Mouse (Mus musculus) MEL (cell line): ENCODE results near the gene Pde4a. TPM values are rescaled to one million over a fixed set of nuclear protein-coding genes. Genes with fewer than 3 reads are reported as not detected.

Experiments used
- DNase-seq: peaks from one replicate; pipeline ENCODE4 v3.0.0; 2011; ENCODE audit warnings: low read depth, low spot score
- H3K27ac ChIP-seq: 2 replicates; pipeline ENCODE4 v1.5.1; 2012; ENCODE audit warnings: low read depth, mild to moderate bottlenecking, control low read depth, low read length, moderate library complexity; ENCODE audit not compliant: control insufficient read depth
- H3K27me3 ChIP-seq, 2 experiments: fragments of 150-350 bp in 1 of 2; sonication (generic) in 1 of 2; 2 replicates each; pipeline ENCODE4 v1.6.1; 2012; ENCODE audit warnings: low read length in 2 of 2, mild to moderate bottlenecking in 2 of 2, improper control_type of control experiment in 1 of 2, moderate library complexity in 1 of 2; ENCODE audit not compliant: insufficient read depth in 2 of 2, control insufficient read depth in 1 of 2
- H3K36me3 ChIP-seq, 2 experiments: 2 replicates each; pipeline ENCODE4 v1.6.1; 2012 to 2014; ENCODE audit warnings: low read length in 2 of 2, improper control_type of control experiment in 1 of 2, inconsistent platforms in 1 of 2, mild to moderate bottlenecking in 1 of 2; ENCODE audit not compliant: insufficient read depth in 2 of 2, control insufficient read depth in 1 of 2
- H3K4me1 ChIP-seq, 2 experiments: fragments of 150-350 bp in 1 of 2; sonication (generic) in 1 of 2; 2 replicates each; pipeline ENCODE4 v1.6.1; 2012; ENCODE audit warnings: low read length in 2 of 2, improper control_type of control experiment in 1 of 2, mild to moderate bottlenecking in 1 of 2; ENCODE audit not compliant: insufficient read depth in 2 of 2, control insufficient read depth in 1 of 2
- H3K4me3 ChIP-seq, 2 experiments: fragments of 150-350 bp in 1 of 2; sonication (generic) in 1 of 2; 2 replicates each; pipeline ENCODE4 v1.5.1; 2012; ENCODE audit warnings: low read depth in 2 of 2, low read length in 2 of 2, mild to moderate bottlenecking in 2 of 2, moderate library complexity in 2 of 2, control low read depth in 1 of 2, improper control_type of control experiment in 1 of 2; ENCODE audit not compliant: control insufficient read depth in 1 of 2, insufficient read depth in 1 of 2
- H3K79me2 ChIP-seq: 2 replicates; pipeline ENCODE4 v1.6.1; 2012; ENCODE audit warnings: mild to moderate bottlenecking, low read length, moderate library complexity; ENCODE audit not compliant: control insufficient read depth, poor library complexity, insufficient read depth
- H3K9ac ChIP-seq: 2 replicates; pipeline ENCODE4 v1.6.1; 2012; ENCODE audit warnings: low read depth, mild to moderate bottlenecking, control low read depth, low read length, moderate library complexity; ENCODE audit not compliant: control insufficient read depth, poor library complexity, severe bottlenecking
- H3K9me3 ChIP-seq: fragments of 150-350 bp; sonication (generic); replicated peaks from 2 replicates; pipeline ENCODE4 v1.6.1; 2012; ENCODE audit warnings: mild to moderate bottlenecking, low read length, improper control_type of control experiment, moderate library complexity; ENCODE audit not compliant: insufficient read depth
- BHLHE40 ChIP-seq: IDR thresholded peaks from 2 replicates; pipeline ENCODE4 v1.6.1; 2012; ENCODE audit warnings: low read depth, mild to moderate bottlenecking, inconsistent platforms, low read length, improper control_type of control experiment, borderline replicate concordance
- CHD1 ChIP-seq: IDR thresholded peaks from 2 replicates; pipeline ENCODE4 v1.6.1; 2012; ENCODE audit warnings: low read depth, mild to moderate bottlenecking, inconsistent platforms, low read length, improper control_type of control experiment
- CHD2 ChIP-seq: IDR thresholded peaks from 2 replicates; pipeline ENCODE4 v1.6.1; 2011; ENCODE audit warnings: low read length, improper control_type of control experiment
- CTCF ChIP-seq, 3 experiments: IDR thresholded peaks in 2 of 3; conservative IDR thresholded peaks in 1 of 3; 2 replicates each; pipeline ENCODE4 v1.5.1; 2011 to 2012; ENCODE audit warnings: low read length in 3 of 3, low read depth in 2 of 3, mild to moderate bottlenecking in 2 of 3, improper control_type of control experiment in 1 of 3, inconsistent platforms in 1 of 3, mixed read lengths in 1 of 3, moderate library complexity in 1 of 3; ENCODE audit not compliant: control insufficient read depth in 1 of 3, insufficient read depth in 1 of 3, poor library complexity in 1 of 3, severe bottlenecking in 1 of 3
- ELF1 ChIP-seq: IDR thresholded peaks from 2 replicates; pipeline ENCODE4 v1.6.1; 2014; ENCODE audit warnings: low read depth, mild to moderate bottlenecking, inconsistent platforms, low read length, improper control_type of control experiment, moderate library complexity
- EP300 ChIP-seq, 2 experiments: IDR thresholded peaks; 2 replicates each; pipeline ENCODE4 v1.6.1; 2011; ENCODE audit warnings: improper control_type of control experiment in 2 of 2, low read length in 2 of 2, low read depth in 1 of 2, mild to moderate bottlenecking in 1 of 2
- MAFK ChIP-seq: IDR thresholded peaks from 2 replicates; pipeline ENCODE4 v1.6.1; 2011; ENCODE audit warnings: low read depth, mild to moderate bottlenecking, low read length, improper control_type of control experiment, borderline replicate concordance
- MAX ChIP-seq: IDR thresholded peaks from 2 replicates; pipeline ENCODE4 v1.6.1; 2011; ENCODE audit warnings: low read length, improper control_type of control experiment
- MYB ChIP-seq: IDR thresholded peaks from 2 replicates; pipeline ENCODE4 v1.6.1; 2011; ENCODE audit warnings: mild to moderate bottlenecking, low read depth, low read length, improper control_type of control experiment
- MYC ChIP-seq: IDR thresholded peaks from 2 replicates; pipeline ENCODE4 v1.6.1; 2011; ENCODE audit warnings: low read depth, mild to moderate bottlenecking, low read length, improper control_type of control experiment, moderate library complexity
- NRF1 ChIP-seq: IDR thresholded peaks from 2 replicates; pipeline ENCODE4 v1.6.1; 2014; ENCODE audit warnings: low read depth, mild to moderate bottlenecking, inconsistent platforms, low read length, improper control_type of control experiment, moderate library complexity; ENCODE audit not compliant: poor library complexity, insufficient read depth, severe bottlenecking
- POLR2AphosphoS5 ChIP-seq: IDR thresholded peaks from 2 replicates; pipeline ENCODE4 v1.6.1; 2012; ENCODE audit warnings: low read depth, borderline replicate concordance, mild to moderate bottlenecking, inconsistent platforms, low read length, moderate library complexity, mixed read lengths
- RAD21 ChIP-seq: IDR thresholded peaks from 2 replicates; pipeline ENCODE4 v1.6.1; 2011; ENCODE audit warnings: mild to moderate bottlenecking, low read depth, low read length, improper control_type of control experiment
- SIN3A ChIP-seq: IDR thresholded peaks from 2 replicates; pipeline ENCODE4 v1.6.1; 2012; ENCODE audit warnings: low read length, improper control_type of control experiment, inconsistent platforms
- SMC3 ChIP-seq: IDR thresholded peaks from 2 replicates; pipeline ENCODE4 v1.6.1; 2011; ENCODE audit warnings: low read depth, low read length, improper control_type of control experiment
- ZC3H11A ChIP-seq: IDR thresholded peaks from 2 replicates; pipeline ENCODE4 v1.6.1; 2012; ENCODE audit warnings: low read depth, mild to moderate bottlenecking, inconsistent platforms, low read length, improper control_type of control experiment
- ZKSCAN1 ChIP-seq: IDR thresholded peaks from 2 replicates; pipeline ENCODE4 v1.6.1; 2012; ENCODE audit warnings: low read depth, mild to moderate bottlenecking, inconsistent platforms, low read length, improper control_type of control experiment, moderate library complexity
- ZMIZ1 ChIP-seq: IDR thresholded peaks from 2 replicates; pipeline ENCODE4 v1.6.1; 2012; ENCODE audit warnings: low read depth, mild to moderate bottlenecking, inconsistent platforms, low read length, improper control_type of control experiment, moderate library complexity
- ZNF384 ChIP-seq: IDR thresholded peaks from 2 replicates; pipeline ENCODE4 v1.6.1; 2012; ENCODE audit warnings: low read depth, mild to moderate bottlenecking, inconsistent platforms, low read length, improper control_type of control experiment
- polyA plus RNA-seq, 2 experiments: library from polyadenylated mRNA; stranded (reverse) in 1 of 2; unstranded in 1 of 2; fragments of >175 nt in 1 of 2; fragments of >200 nt in 1 of 2; gene quantifications; 2 replicates each; pipeline versions ENCODE4 v1.2.1 to v1.2.4; 2012; ENCODE audit warnings: low replicate concordance in 2 of 2, low read depth in 1 of 2; ENCODE audit not compliant: insufficient read length in 2 of 2, insufficient read depth in 1 of 2, missing spikeins in 1 of 2
- total RNA-seq: library from RNA; depleted of rRNA; stranded (reverse); fragments of 300-350 nt; gene quantifications from 2 replicates; pipeline ENCODE4 v1.2.3, GENCODE M21; 2012

Gene Pde4a
- total and polyA plus RNA-seq, 3 experiments = 16.6 to 53.9 (median 45.6) TPM

- Histone ChIP-seq H3K9ac (no peak overlapping the region), H3K36me3 (peaks cover 0 to 6% of the 10 kb centered on the region in 2 experiments; a peak in 1 of 4 replicates), H3K9me3 (no peaks in the 10 kb centered on the region), H3K27me3 (no peaks in the 10 kb centered on the region), H3K4me1 (no peaks in the 10 kb centered on the region), H3K27ac (no peak overlapping the region), H3K79me2 (no peaks in the 10 kb centered on the region), H3K4me3 (no peak overlapping the region)
- DNase-seq = peak; percentile 84
- 0 out of 2 replicates have a peak, but pooled peaks have one; percentile 23 for TF ChIP-seq MYC
- TF ChIP-seq MYB = no peak
- TF ChIP-seq BHLHE40 = no peak
- TF ChIP-seq ZKSCAN1 = no peak
- no peak for TF ChIP-seq MAFK
- no peak for TF ChIP-seq CHD2
- peak; percentile 47 for TF ChIP-seq RAD21
- TF ChIP-seq ZNF384 = no peak
- TF ChIP-seq EP300 (IDR thresholded peaks at IDR 0.05; ENCODE audit: low read depth in 1 of 2, low read length in 2 of 2) = peak in 1 of 2 experiments; percentile 6; a peak in 1 of 4 replicates
- TF ChIP-seq ELF1 = no peak
- TF ChIP-seq CHD1 = no peak
- no peak for TF ChIP-seq ZMIZ1
- TF ChIP-seq SIN3A = 0 out of 2 replicates have a peak, but pooled peaks have one; percentile 29
- TF ChIP-seq CTCF (IDR thresholded peaks at IDR 0.05 in 2 of 3, conservative IDR thresholded peaks at IDR 0.05 in 1 of 3; ENCODE audit: control insufficient read depth in 1 of 3, insufficient read depth in 1 of 3, low read depth in 2 of 3, low read length in 3 of 3, poor library complexity in 1 of 3, severe bottlenecking in 1 of 3) = peak; percentile 76 to 99 (median 78)
- peak; percentile 27; the same call in 1 of the 2 replicates for TF ChIP-seq MAX
- peak; percentile 63 for TF ChIP-seq SMC3
- TF ChIP-seq ZC3H11A = peak; percentile 21; the same call in 1 of the 2 replicates
- TF ChIP-seq NRF1 = no peak
Measured at GRCm38 (mm10) chr9:21213617-21214190, 48.2 kb downstream of the Pde4a start.

GRCm38 (mm10) chr9:21216050-21216841, 50.7 kb downstream of the Pde4a start:
- DNase-seq = peak; percentile 41
- TF ChIP-seq MYC (no peak), POLR2AphosphoS5 (peak; percentile 21; the same call in 1 of the 2 replicates)
- no peaks in the 10 kb centered on the region for H3K9me3 ChIP-seq
- no peaks in the 10 kb centered on the region for H3K4me1 ChIP-seq
- no peak overlapping the region for H3K27ac ChIP-seq
- no peaks in the 10 kb centered on the region for H3K79me2 ChIP-seq
- H3K4me3 ChIP-seq = no peak overlapping the region
- H3K36me3 ChIP-seq = peaks cover 3 to 4% of the 10 kb centered on the region in 2 experiments; a peak in 3 of 4 replicates
- no peak overlapping the region for H3K9ac ChIP-seq
- no peaks in the 10 kb centered on the region for H3K27me3 ChIP-seq
